Comparison of ENCODE assay signal across 8 mouse cellular contexts in the genomic region with DNA sequence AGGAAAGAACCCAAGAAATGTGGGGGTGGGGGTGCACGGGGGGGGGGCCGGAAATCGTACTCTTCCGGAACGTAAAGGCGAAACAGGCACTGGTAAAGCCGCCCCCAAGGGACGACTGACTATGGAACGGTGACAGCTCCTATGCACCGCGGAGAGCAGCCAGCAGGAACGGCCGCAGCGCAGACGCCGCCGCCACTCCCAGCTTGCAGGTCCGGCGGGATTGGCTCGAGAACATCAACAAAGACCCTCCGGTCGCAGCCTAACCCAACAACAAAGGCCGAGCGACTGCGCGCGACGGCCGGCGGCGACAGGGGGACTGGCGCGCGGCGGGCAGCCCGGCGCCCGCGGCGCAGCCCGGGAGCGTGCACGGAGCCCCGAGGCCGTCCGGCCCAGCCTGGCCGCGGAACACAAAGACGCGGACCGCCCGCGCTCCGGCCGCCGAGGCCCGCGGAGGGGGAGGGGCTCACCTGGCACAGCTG. TPM values are rescaled to one million over a fixed set of nuclear protein-coding genes. Genes with fewer than 3 reads are reported as not detected.
DNase-seq lines count a peak whose midpoint lies in the region; ATAC-seq and TF ChIP-seq lines count a peak whose summit lies in the region.

No protein-coding gene starts in this region.

- intact Hi-C loops in heart, adult 2 months (cut with DNase I) = loop anchor here (5.0 to 10.0 kb wide), 2 partner anchors 60 to 328 kb away; a partner anchor contains a TSS

- H3K9ac ChIP-seq in heart, adult 2 months (ENCODE audit: low read depth, low read length) = peak overlapping the region; percentile 91
- peak overlapping the region; percentile 100 for H3K9ac ChIP-seq in forebrain, embryonic 14.5 days (ENCODE audit: low read length)
- peak overlapping the region; percentile 92 for H3K9ac ChIP-seq in liver, embryonic 13.5 days
- peak overlapping the region; percentile 93 for H3K9ac ChIP-seq in stomach, postnatal 0 days (ENCODE audit: low read length)

- peak overlapping the region; percentile 54 for H3K4me2 ChIP-seq in forebrain, embryonic 14.5 days (ENCODE audit: low read length)
- H3K4me2 ChIP-seq in liver, embryonic 13.5 days = peak overlapping the region; percentile 83
- H3K4me2 ChIP-seq in stomach, postnatal 0 days (replicated peaks; ENCODE audit: low read depth) = peak overlapping the region; percentile 85

- TF ChIP-seq EP300 in heart, adult 2 months (IDR thresholded peaks at IDR 0.05; ENCODE audit: insufficient read depth, low read depth, low read length) = no peak
- no peak for TF ChIP-seq EP300 in stomach, postnatal 0 days (optimal IDR thresholded peaks at IDR 0.05)

- H3K4me3 ChIP-seq in heart, adult 2 months = peak overlapping the region; percentile 58
- H3K4me3 ChIP-seq in forebrain, embryonic 14.5 days (ENCODE audit: low read depth, low read length) = peak overlapping the region; percentile 96
- H3K4me3 ChIP-seq in liver, embryonic 13.5 days (replicated peaks) = peak overlapping the region; percentile 92
- H3K4me3 ChIP-seq in stomach, postnatal 0 days (ENCODE audit: low read depth, low read length) = peak overlapping the region; percentile 94

- DNase-seq in heart, adult 2 months = no peak
- DNase-seq in heart, adult 8-10 months (ENCODE audit: low spot score) = no peak
- peak; percentile 82 for DNase-seq in brain, embryonic 14.5 days (ENCODE audit: low read depth)
- DNase-seq in forebrain, embryonic 14.5 days (ENCODE audit: low spot score) = peak; percentile 69
- peak; percentile 83 for DNase-seq in induced T-regulatory cell, adult 2 months (ENCODE audit: low read depth)
- DNase-seq in liver, embryonic 13.5 days = peak; percentile 49
- peak; percentile 68 for DNase-seq in naive thymus-derived CD4-positive, alpha-beta T cell, adult 2 months (ENCODE audit: low read depth)
- DNase-seq in stomach, postnatal 0 days (ENCODE audit: low spot score) = peak; percentile 69

- peak overlapping the region; percentile 83 for H3K27ac ChIP-seq in heart, adult 2 months
- H3K27ac ChIP-seq in forebrain, embryonic 14.5 days (ENCODE audit: low read depth, low read length) = peak overlapping the region; percentile 99
- peak overlapping the region; percentile 92 for H3K27ac ChIP-seq in liver, embryonic 13.5 days
- H3K27ac ChIP-seq in stomach, postnatal 0 days (replicated peaks) = peak overlapping the region; percentile 98

- no peak for TF ChIP-seq POLR2A in heart, adult 2 months (IDR thresholded peaks at IDR 0.05; ENCODE audit: insufficient read depth, low read depth, low read length)
- TF ChIP-seq POLR2A in brain, embryonic 14.5 days (IDR thresholded peaks at IDR 0.05; ENCODE audit: borderline replicate concordance, extremely low read depth, insufficient read depth, insufficient read length, poor library complexity, severe bottlenecking) = no peak

- peaks cover 6% of the 10 kb centered on the region; the same call in 1 of the 2 replicates for H3K79me2 ChIP-seq in heart, adult 2 months (replicated peaks; ENCODE audit: control insufficient read depth, insufficient read depth, low read length)

- H3K27me3 ChIP-seq in heart, adult 2 months (ENCODE audit: control insufficient read depth, insufficient read depth, low read length) = no peaks in the 10 kb centered on the region
- no peaks in the 10 kb centered on the region for H3K27me3 ChIP-seq in forebrain, embryonic 14.5 days (replicated peaks; ENCODE audit: control insufficient read depth, insufficient read depth, low read length)
- H3K27me3 ChIP-seq in liver, embryonic 13.5 days = no peaks in the 10 kb centered on the region
- no peaks in the 10 kb centered on the region for H3K27me3 ChIP-seq in stomach, postnatal 0 days (ENCODE audit: control insufficient read depth, insufficient read depth, low read length)

- no peak for TF ChIP-seq CTCF in heart, adult 2 months (IDR thresholded peaks at IDR 0.05)
- TF ChIP-seq CTCF in brain, embryonic 14.5 days (IDR thresholded peaks at IDR 0.05; ENCODE audit: borderline replicate concordance, extremely low read depth, insufficient read depth, insufficient read length) = no peak
- no peak for TF ChIP-seq CTCF in stomach, postnatal 0 days (IDR thresholded peaks at IDR 0.05; ENCODE audit: low read depth)

- peaks cover 3% of the 10 kb centered on the region for H3K4me1 ChIP-seq in heart, adult 2 months (ENCODE audit: control insufficient read depth, insufficient read depth, low read length)
- peaks cover 15% of the 10 kb centered on the region for H3K4me1 ChIP-seq in forebrain, embryonic 14.5 days (ENCODE audit: control insufficient read depth, insufficient read depth, low read length)
- H3K4me1 ChIP-seq in liver, embryonic 13.5 days (replicated peaks) = peaks cover 45% of the 10 kb centered on the region
- peaks cover 2% of the 10 kb centered on the region; the same call in 1 of the 2 replicates for H3K4me1 ChIP-seq in stomach, postnatal 0 days (replicated peaks; ENCODE audit: control insufficient read depth, insufficient read depth)

- peaks cover 8% of the 10 kb centered on the region for H3K36me3 ChIP-seq in heart, adult 2 months (ENCODE audit: control insufficient read depth, insufficient read depth, low read length)
- 0 out of 2 replicates have a peak, but pooled peaks cover 2% of the 10 kb centered on the region for H3K36me3 ChIP-seq in forebrain, embryonic 14.5 days (ENCODE audit: control insufficient read depth, insufficient read depth, low read length)
- H3K36me3 ChIP-seq in liver, embryonic 13.5 days = peaks cover 5% of the 10 kb centered on the region; the same call in 1 of the 2 replicates
- H3K36me3 ChIP-seq in stomach, postnatal 0 days (ENCODE audit: control insufficient read depth, insufficient read depth, low read length) = no peaks in the 10 kb centered on the region

- no peaks in the 10 kb centered on the region for H3K9me3 ChIP-seq in forebrain, embryonic 14.5 days (replicated peaks; ENCODE audit: control insufficient read depth, low read length)
- no peaks in the 10 kb centered on the region for H3K9me3 ChIP-seq in liver, embryonic 13.5 days (replicated peaks)
- no peaks in the 10 kb centered on the region for H3K9me3 ChIP-seq in stomach, postnatal 0 days (ENCODE audit: control insufficient read depth, low read length)

- ATAC-seq in forebrain, embryonic 14.5 days = peak; percentile 69
- peak; percentile 69 for ATAC-seq in liver, embryonic 13.5 days (ENCODE audit: low read depth)
- ATAC-seq in stomach, postnatal 0 days (ENCODE audit: low FRiP score, low TSS enrichment) = peak; percentile 72

- WGBS in heart, adult 2 months = under 1% methylated on average over 49 of the region's 58 CpGs
- WGBS in forebrain, embryonic 14.5 days = 0% methylated on average over 38 of the region's 58 CpGs
- under 1% methylated on average over 49 of the region's 58 CpGs for WGBS in liver, embryonic 13.5 days (ENCODE audit: insufficient replicate concordance)
- WGBS in stomach, postnatal 0 days = under 1% methylated on average over 45 of the region's 58 CpGs

RNA-seq across cellular contexts. Expression of a gene that starts 0.4 kb away (rescaled TPM):
- 10 to 100 TPM; 14.0 to 15.7 TPM for total RNA-seq in heart, adult 2 months (2021)
- 1.7 and 3.9 TPM in 2 replicates for polyA plus RNA-seq in heart, adult 2 months (2012; rRNA removed)
- 10 to 100 TPM; 13.0 to 16.2 (median 14.5) TPM for total RNA-seq in heart, adult 8-10 months (2022)
- 16.2 and 23.1 TPM in 2 replicates for polyA plus RNA-seq in brain, embryonic 14.5 days (2012; rRNA removed)
- 38.8 and 41.6 TPM in 2 replicates for polyA plus RNA-seq in forebrain, embryonic 14.5 days (2014; fragmentation: Nextera tagmentation; extraction: Ambion mirVana)
- polyA plus RNA-seq in liver, embryonic 13.5 days (2015; fragmentation: Nextera tagmentation; extraction: Ambion mirVana) = 4.2 and 5.4 TPM in 2 replicates
- 5.3 and 5.6 TPM in 2 replicates for polyA plus RNA-seq in stomach, postnatal 0 days (2015; fragmentation: Nextera tagmentation; extraction: Ambion mirVana)

RNA-seq across cellular contexts. Expression of a gene that starts 11.2 kb away (rescaled TPM):
- total RNA-seq in heart, adult 2 months (2021) = not detected
- not detected in 2 replicates for polyA plus RNA-seq in heart, adult 2 months (2012; rRNA removed)
- total RNA-seq in heart, adult 8-10 months (2022) = not detected
- polyA plus RNA-seq in brain, embryonic 14.5 days (2012; rRNA removed) = 0.11 TPM in 1 of 2 replicates, not detected in the other
- 0.36 TPM in 1 of 2 replicates, not detected in the other for polyA plus RNA-seq in forebrain, embryonic 14.5 days (2014; fragmentation: Nextera tagmentation; extraction: Ambion mirVana)
- polyA plus RNA-seq in liver, embryonic 13.5 days (2015; fragmentation: Nextera tagmentation; extraction: Ambion mirVana) = 0.25 TPM in 1 of 2 replicates, not detected in the other
- polyA plus RNA-seq in stomach, postnatal 0 days (2015; fragmentation: Nextera tagmentation; extraction: Ambion mirVana) = 0.19 TPM in 1 of 2 replicates, not detected in the other

Comparison
In these comparisons a context has a peak if more than half of its experiments do, and no peak if none do; other contexts are left out.
1. DNase-seq: peak in brain, embryonic 14.5 days (single experiment), forebrain, embryonic 14.5 days (single experiment), induced T-regulatory cell, adult 2 months (single experiment), liver, embryonic 13.5 days (single experiment), naive thymus-derived CD4-positive, alpha-beta T cell, adult 2 months (single experiment) and stomach, postnatal 0 days (single experiment); none in heart, adult 2 months (0 of 2) and heart, adult 8-10 months (single experiment).
2. Peak in every context shown above with its lines, with median percentiles within 50 percentile points of each other: H3K27ac ChIP-seq, H3K4me3 ChIP-seq, H3K9ac ChIP-seq, ATAC-seq and H3K4me2 ChIP-seq.